Mouse (Mus musculus): ENCODE measurements around the gene Gpr155. TPM values are rescaled to one million over a fixed set of nuclear protein-coding genes. Genes with fewer than 3 reads are reported as not detected.
A peak's percentile ranks its signal among the peaks of the same experiment; 100 is the strongest.

Gpr155 gene
- polyA plus RNA-seq, 1 experiment from 2014 or later: 11.0 TPM

- Histone ChIP-seq H3K27ac (replicated peaks; ENCODE audit: low read depth, low read length) (no peak overlapping the region), H3K36me3 (ENCODE audit: control insufficient read depth, insufficient read depth, low read length) (no peaks in the 10 kb centered on the region), H3K9ac (replicated peaks; ENCODE audit: low read length) (no peak overlapping the region), H3K4me2 (ENCODE audit: low read length) (no peak overlapping the region), H3K4me1 (ENCODE audit: control insufficient read depth, insufficient read depth, low read length) (no peaks in the 10 kb centered on the region), H3K9me3 (ENCODE audit: control insufficient read depth, low read length) (no peaks in the 10 kb centered on the region), H3K4me3 (replicated peaks; ENCODE audit: low read depth, low read length) (no peak overlapping the region), H3K27me3 (ENCODE audit: control insufficient read depth, insufficient read depth, low read length) (no peaks in the 10 kb centered on the region)
- ATAC-seq (ENCODE audit: low FRiP score, low TSS enrichment): no peak
- WGBS: 93% methylated on average over 8 of the region's 8 CpGs
- DNase-seq: no peak
These were observed 23.7 kb upstream of the Gpr155 start for GRCm38 (mm10) chr2:73410076-73410475.

- Histone ChIP-seq H3K9me3 (ENCODE audit: control insufficient read depth, low read length) (no peaks in the 10 kb centered on the region), H3K4me1 (ENCODE audit: control insufficient read depth, insufficient read depth, low read length) (no peaks in the 10 kb centered on the region), H3K9ac (replicated peaks; ENCODE audit: low read length) (no peak overlapping the region), H3K27me3 (ENCODE audit: control insufficient read depth, insufficient read depth, low read length) (no peaks in the 10 kb centered on the region), H3K27ac (replicated peaks; ENCODE audit: low read depth, low read length) (no peak overlapping the region), H3K4me3 (replicated peaks; ENCODE audit: low read depth, low read length) (no peak overlapping the region), H3K4me2 (ENCODE audit: low read length) (no peak overlapping the region), H3K36me3 (ENCODE audit: control insufficient read depth, insufficient read depth, low read length) (no peaks in the 10 kb centered on the region)
- DNase-seq (no peak), ATAC-seq (ENCODE audit: low FRiP score, low TSS enrichment) (no peak)
- 58% methylated on average over 4 of the region's 4 CpGs for WGBS
These were observed 21.3 kb upstream of the Gpr155 start for GRCm38 (mm10) chr2:73407662-73408061.

GRCm38 (mm10) chr2:73406336-73406915 is 20.1 kb upstream of the Gpr155 start:
- Histone ChIP-seq H3K9ac (replicated peaks; ENCODE audit: low read length) (no peak overlapping the region), H3K4me2 (ENCODE audit: low read length) (no peak overlapping the region), H3K27me3 (ENCODE audit: control insufficient read depth, insufficient read depth, low read length) (no peaks in the 10 kb centered on the region), H3K9me3 (ENCODE audit: control insufficient read depth, low read length) (no peaks in the 10 kb centered on the region), H3K27ac (replicated peaks; ENCODE audit: low read depth, low read length) (no peak overlapping the region), H3K4me3 (replicated peaks; ENCODE audit: low read depth, low read length) (no peak overlapping the region), H3K4me1 (ENCODE audit: control insufficient read depth, insufficient read depth, low read length) (no peaks in the 10 kb centered on the region), H3K36me3 (ENCODE audit: control insufficient read depth, insufficient read depth, low read length) (no peaks in the 10 kb centered on the region)
- ATAC-seq (ENCODE audit: low FRiP score, low TSS enrichment) (no peak), DNase-seq (no peak)
- WGBS: 88% methylated on average over 9 of the region's 9 CpGs

- no peak overlapping the region for H3K9ac ChIP-seq (replicated peaks; ENCODE audit: low read length)
- DNase-seq (no peak), ATAC-seq (ENCODE audit: low FRiP score, low TSS enrichment) (no peak)
- no peak overlapping the region for H3K4me2 ChIP-seq (ENCODE audit: low read length)
- no peaks in the 10 kb centered on the region for H3K36me3 ChIP-seq (ENCODE audit: control insufficient read depth, insufficient read depth, low read length)
- 88% methylated on average over 7 of the region's 7 CpGs for WGBS
- no peaks in the 10 kb centered on the region for H3K4me1 ChIP-seq (ENCODE audit: control insufficient read depth, insufficient read depth, low read length)
- H3K27me3 ChIP-seq (ENCODE audit: control insufficient read depth, insufficient read depth, low read length): no peaks in the 10 kb centered on the region
- no peak overlapping the region for H3K4me3 ChIP-seq (replicated peaks; ENCODE audit: low read depth, low read length)
- no peaks in the 10 kb centered on the region for H3K9me3 ChIP-seq (ENCODE audit: control insufficient read depth, low read length)
- H3K27ac ChIP-seq (replicated peaks; ENCODE audit: low read depth, low read length): no peak overlapping the region
These were observed 18.6 kb upstream of the Gpr155 start for GRCm38 (mm10) chr2:73404980-73405379.

- H3K27me3 ChIP-seq (ENCODE audit: control insufficient read depth, insufficient read depth, low read length): no peaks in the 10 kb centered on the region
- no peak for ATAC-seq (ENCODE audit: low FRiP score, low TSS enrichment)
- no peak overlapping the region for H3K4me2 ChIP-seq (ENCODE audit: low read length)
- H3K9ac ChIP-seq (replicated peaks; ENCODE audit: low read length): no peak overlapping the region
- no peak overlapping the region for H3K27ac ChIP-seq (replicated peaks; ENCODE audit: low read depth, low read length)
- H3K4me3 ChIP-seq (replicated peaks; ENCODE audit: low read depth, low read length): no peak overlapping the region
- no peaks in the 10 kb centered on the region for H3K36me3 ChIP-seq (ENCODE audit: control insufficient read depth, insufficient read depth, low read length)
- H3K4me1 ChIP-seq (ENCODE audit: control insufficient read depth, insufficient read depth, low read length): no peaks in the 10 kb centered on the region
- no peak for DNase-seq
- WGBS: 89% methylated on average over 9 of the region's 9 CpGs
- H3K9me3 ChIP-seq (ENCODE audit: control insufficient read depth, low read length): no peaks in the 10 kb centered on the region
These were observed 18.1 kb upstream of the Gpr155 start for GRCm38 (mm10) chr2:73404442-73404841.

- H3K9ac ChIP-seq (replicated peaks; ENCODE audit: low read length): no peak overlapping the region
- no peaks in the 10 kb centered on the region for H3K4me1 ChIP-seq (ENCODE audit: control insufficient read depth, insufficient read depth, low read length)
- WGBS: 86% methylated on average over 15 of the region's 15 CpGs
- H3K27ac ChIP-seq (replicated peaks; ENCODE audit: low read depth, low read length): no peak overlapping the region
- ATAC-seq (ENCODE audit: low FRiP score, low TSS enrichment) (no peak), DNase-seq (peak; percentile 62)
- H3K36me3 ChIP-seq (ENCODE audit: control insufficient read depth, insufficient read depth, low read length): no peaks in the 10 kb centered on the region
- H3K27me3 ChIP-seq (ENCODE audit: control insufficient read depth, insufficient read depth, low read length): no peaks in the 10 kb centered on the region
- H3K4me3 ChIP-seq (replicated peaks; ENCODE audit: low read depth, low read length): no peak overlapping the region
- H3K4me2 ChIP-seq (ENCODE audit: low read length): no peak overlapping the region
- no peaks in the 10 kb centered on the region for H3K9me3 ChIP-seq (ENCODE audit: control insufficient read depth, low read length)
These were observed 17.1 kb upstream of the Gpr155 start for GRCm38 (mm10) chr2:73403385-73404013.

- Histone ChIP-seq H3K9me3 (ENCODE audit: control insufficient read depth, low read length) (no peaks in the 10 kb centered on the region), H3K4me3 (replicated peaks; ENCODE audit: low read depth, low read length) (no peak overlapping the region), H3K4me1 (ENCODE audit: control insufficient read depth, insufficient read depth, low read length) (no peaks in the 10 kb centered on the region), H3K4me2 (ENCODE audit: low read length) (no peak overlapping the region), H3K9ac (replicated peaks; ENCODE audit: low read length) (no peak overlapping the region), H3K27ac (replicated peaks; ENCODE audit: low read depth, low read length) (no peak overlapping the region), H3K27me3 (ENCODE audit: control insufficient read depth, insufficient read depth, low read length) (no peaks in the 10 kb centered on the region), H3K36me3 (ENCODE audit: control insufficient read depth, insufficient read depth, low read length) (no peaks in the 10 kb centered on the region)
- DNase-seq (no peak), ATAC-seq (ENCODE audit: low FRiP score, low TSS enrichment) (no peak)
- WGBS: 44% methylated on average over 1 of the region's 1 CpGs
These were observed 15.3 kb upstream of the Gpr155 start for GRCm38 (mm10) chr2:73401689-73402088.

GRCm38 (mm10) chr2:73397476-73397875 is 11.1 kb upstream of the Gpr155 start:
- Histone ChIP-seq H3K27ac (replicated peaks; ENCODE audit: low read depth, low read length) (no peak overlapping the region), H3K4me2 (ENCODE audit: low read length) (no peak overlapping the region), H3K9ac (replicated peaks; ENCODE audit: low read length) (no peak overlapping the region), H3K27me3 (ENCODE audit: control insufficient read depth, insufficient read depth, low read length) (no peaks in the 10 kb centered on the region), H3K4me1 (ENCODE audit: control insufficient read depth, insufficient read depth, low read length) (no peaks in the 10 kb centered on the region), H3K4me3 (replicated peaks; ENCODE audit: low read depth, low read length) (no peak overlapping the region), H3K9me3 (ENCODE audit: control insufficient read depth, low read length) (no peaks in the 10 kb centered on the region), H3K36me3 (ENCODE audit: control insufficient read depth, insufficient read depth, low read length) (no peaks in the 10 kb centered on the region)
- WGBS: 97% methylated on average over 2 of the region's 2 CpGs
- DNase-seq (no peak), ATAC-seq (ENCODE audit: low FRiP score, low TSS enrichment) (no peak)

GRCm38 (mm10) chr2:73396828-73397325 is 10.5 kb upstream of the Gpr155 start:
- Histone ChIP-seq H3K27ac (replicated peaks; ENCODE audit: low read depth, low read length) (no peak overlapping the region), H3K36me3 (ENCODE audit: control insufficient read depth, insufficient read depth, low read length) (no peaks in the 10 kb centered on the region), H3K9me3 (ENCODE audit: control insufficient read depth, low read length) (no peaks in the 10 kb centered on the region), H3K9ac (replicated peaks; ENCODE audit: low read length) (no peak overlapping the region), H3K27me3 (ENCODE audit: control insufficient read depth, insufficient read depth, low read length) (no peaks in the 10 kb centered on the region), H3K4me2 (ENCODE audit: low read length) (no peak overlapping the region), H3K4me1 (ENCODE audit: control insufficient read depth, insufficient read depth, low read length) (no peaks in the 10 kb centered on the region), H3K4me3 (replicated peaks; ENCODE audit: low read depth, low read length) (no peak overlapping the region)
- DNase-seq (no peak), ATAC-seq (ENCODE audit: low FRiP score, low TSS enrichment) (no peak)
- 92% methylated on average over 3 of the region's 3 CpGs for WGBS
